Mouse (Mus musculus) cerebellum, adult 11 months (tissue): ENCODE data around the gene E130308A19Rik.
A peak's percentile ranks its signal among the peaks of the same experiment; 100 is the strongest.

Source experiments
- DNase-seq: peaks from one replicate; pipeline ENCODE4 v3.0.0; 2022

The E130308A19Rik gene

GRCm38 (mm10) chr4:59640720-59641119 is 14.7 kb downstream of the E130308A19Rik start:
- no peak for DNase-seq

DNA sequence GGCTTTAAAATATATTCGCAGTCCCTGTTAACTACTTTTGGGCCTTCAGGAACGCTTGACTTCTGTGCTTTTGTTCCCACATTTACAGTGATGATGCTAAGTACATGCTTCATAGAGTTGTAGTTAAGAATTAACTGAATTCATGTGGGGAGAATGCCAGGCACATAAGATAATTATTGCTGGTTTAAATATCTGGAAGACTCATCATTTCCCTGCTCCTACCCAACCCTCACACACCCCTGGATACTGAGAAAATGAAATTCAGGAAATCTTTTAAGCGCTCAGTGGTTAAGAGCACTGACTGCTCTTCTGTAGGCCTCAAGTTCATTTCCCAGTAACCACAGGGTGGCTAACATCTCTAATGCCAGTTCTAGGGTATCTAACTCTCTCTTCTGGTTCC is 16.0 kb downstream of the E130308A19Rik start:
- no peak for DNase-seq

DNA sequence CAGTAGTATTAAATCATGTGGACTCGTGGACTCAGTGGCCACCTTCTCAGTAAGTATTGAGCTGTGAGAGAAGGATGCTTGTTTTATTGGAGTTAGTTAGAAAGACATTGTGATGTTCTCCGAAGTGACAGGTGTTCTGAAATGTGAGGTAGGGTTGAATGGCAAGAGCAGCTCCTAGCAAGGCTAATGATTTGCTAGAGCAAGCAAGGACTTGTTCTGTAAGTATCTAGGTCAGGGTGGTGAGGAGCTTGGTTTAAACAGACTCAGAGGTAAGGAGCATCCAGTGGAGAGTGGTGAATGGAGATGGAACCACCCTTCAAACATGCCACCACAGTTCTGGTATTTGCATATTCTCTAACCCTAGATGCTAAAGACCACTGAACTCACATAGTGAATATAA is 16.6 kb downstream of the E130308A19Rik start:
- no peak for DNase-seq

DNA sequence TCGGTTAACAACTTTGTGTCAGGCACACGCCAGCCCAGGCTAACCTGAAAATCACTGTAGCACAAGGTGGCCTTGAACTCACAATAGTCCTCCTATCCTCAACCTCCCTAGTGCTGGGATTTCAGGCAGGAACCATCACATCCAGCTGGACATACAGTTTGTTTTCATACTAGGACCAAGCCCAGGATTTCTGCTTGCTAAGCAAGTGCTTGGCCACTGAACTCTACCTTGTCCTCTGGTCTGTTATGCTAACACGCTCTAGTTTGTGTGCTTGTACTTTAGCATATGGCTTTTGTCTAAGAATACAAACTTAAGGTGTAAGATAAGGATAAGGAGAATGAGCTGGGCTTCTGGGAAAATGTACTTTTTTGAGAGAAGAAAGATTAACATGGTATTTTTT is 18.4 kb downstream of the E130308A19Rik start:
- no peak for DNase-seq

GRCm38 (mm10) chr4:59644992-59645391 is 19.0 kb downstream of the E130308A19Rik start:
- no peak for DNase-seq

DNA sequence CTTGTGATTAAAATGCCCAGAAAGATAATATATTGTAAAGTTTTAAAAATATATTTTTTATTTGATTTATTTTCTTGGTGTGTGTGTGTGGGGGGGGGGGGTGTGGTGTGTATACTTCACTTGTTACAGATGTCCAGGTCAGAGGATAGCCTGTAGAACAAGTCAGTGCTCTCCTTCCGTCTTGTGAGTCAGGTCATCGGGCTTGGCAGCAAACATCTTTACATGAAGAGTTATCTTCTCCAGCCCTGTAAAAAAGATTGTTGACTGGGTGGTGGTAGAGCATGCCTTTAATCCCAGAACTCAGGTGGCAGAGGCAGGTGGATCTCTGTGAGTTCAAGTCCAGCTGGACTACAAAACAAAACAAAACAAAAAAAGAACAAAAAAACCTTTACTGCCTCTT is 19.6 kb downstream of the E130308A19Rik start:
- DNase-seq = no peak

- DNase-seq = no peak
Measured at GRCm38 (mm10) chr4:59646020-59646696, 20.1 kb downstream of the E130308A19Rik start.

DNA sequence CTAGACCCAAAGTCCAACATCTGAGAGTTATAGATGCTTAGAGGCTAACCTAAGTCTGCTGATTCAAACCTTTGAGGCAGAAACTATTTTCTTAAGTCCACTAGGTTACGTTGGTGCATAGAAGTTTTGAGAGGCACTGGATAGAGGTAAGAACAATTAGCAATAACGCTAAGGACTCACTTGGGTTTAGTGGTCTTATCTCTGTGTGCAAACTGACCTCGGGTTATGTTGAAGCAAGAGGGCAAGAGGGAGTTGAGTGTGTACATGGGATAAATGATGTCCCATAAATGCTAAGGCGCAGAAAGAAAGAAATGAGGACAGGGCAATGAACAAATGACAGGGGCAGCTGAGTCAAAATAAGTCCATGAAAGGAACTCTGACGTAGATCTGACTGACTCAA is 23.1 kb downstream of the E130308A19Rik start:
- no peak for DNase-seq

GRCm38 (mm10) chr4:59652166-59652681 is 26.2 kb downstream of the E130308A19Rik start:
- no peak for DNase-seq

DNA sequence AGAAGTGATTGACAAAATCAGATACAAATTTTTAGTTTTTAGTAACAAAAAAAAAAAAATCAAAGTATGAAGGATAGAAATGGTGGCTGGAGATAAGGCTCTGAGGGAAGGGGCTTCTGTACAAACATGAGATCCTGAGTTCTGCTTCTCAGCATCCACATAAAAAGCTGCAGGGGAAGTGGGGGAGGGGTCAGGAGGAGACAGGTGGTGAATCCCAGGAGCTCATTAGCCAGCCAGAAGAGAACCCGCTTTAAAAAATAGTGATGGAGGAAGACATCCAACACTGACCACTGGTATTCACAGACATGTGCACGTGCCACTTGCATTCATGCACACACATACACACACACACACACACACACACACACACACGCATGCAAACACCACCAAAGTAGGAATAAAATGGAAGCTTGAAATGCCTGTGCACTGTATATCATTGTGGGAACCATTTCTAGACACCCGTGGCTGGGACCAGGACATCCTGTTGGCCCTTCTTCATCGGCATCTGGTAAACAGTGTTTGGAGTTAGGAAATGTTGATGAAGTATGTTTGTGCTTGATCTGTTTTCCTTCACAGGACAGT is 30.1 kb downstream of the E130308A19Rik start:
- DNase-seq = peak; percentile 11

GRCm38 (mm10) chr4:59662163-59662562 is 36.2 kb downstream of the E130308A19Rik start:
- DNase-seq = no peak

- DNase-seq = no peak
Measured at GRCm38 (mm10) chr4:59663451-59663850, 37.4 kb downstream of the E130308A19Rik start.

DNA sequence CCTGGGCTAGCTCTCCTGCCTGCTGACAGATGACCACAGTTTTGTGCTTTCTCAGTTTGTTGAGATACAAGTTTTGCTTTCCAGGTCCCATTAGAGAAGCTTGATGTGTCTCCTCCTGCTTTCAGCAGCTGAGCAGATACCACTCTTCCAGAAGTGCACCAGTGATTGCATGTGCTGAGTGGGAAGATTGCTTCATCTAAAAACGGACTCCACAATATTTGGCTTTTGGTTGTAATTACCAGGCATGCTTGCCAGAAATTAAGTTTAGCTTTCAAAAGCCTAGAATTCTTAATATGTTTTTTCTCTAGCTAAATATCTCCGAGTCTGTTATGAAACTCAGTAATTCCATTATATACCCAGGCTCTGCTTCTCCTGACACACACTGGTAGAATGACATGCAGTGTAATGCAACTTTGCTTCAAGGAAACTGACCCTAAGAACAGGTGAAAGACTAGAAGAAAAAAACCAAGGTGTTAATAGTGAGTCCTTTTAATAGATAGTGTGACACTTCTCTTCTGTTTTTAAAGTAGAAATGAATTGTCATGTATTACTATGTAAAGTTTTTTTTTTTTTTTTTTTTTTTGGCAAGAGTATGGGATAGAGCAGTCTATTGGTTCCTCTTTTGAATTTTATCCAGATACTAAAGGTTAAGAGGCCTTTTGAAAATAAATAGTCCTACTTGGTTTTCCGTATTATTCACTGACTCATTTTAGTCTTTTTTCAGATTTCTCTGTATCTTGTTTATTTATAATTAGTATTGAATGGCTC is 40.7 kb downstream of the E130308A19Rik start:
- DNase-seq = no peak

GRCm38 (mm10) chr4:59668050-59668449 is 42.0 kb downstream of the E130308A19Rik start:
- no peak for DNase-seq

- no peak for DNase-seq
Measured at GRCm38 (mm10) chr4:59669131-59669530, 43.1 kb downstream of the E130308A19Rik start.

- no peak for DNase-seq
Measured at GRCm38 (mm10) chr4:59670015-59670414, 44.0 kb downstream of the E130308A19Rik start.

DNA sequence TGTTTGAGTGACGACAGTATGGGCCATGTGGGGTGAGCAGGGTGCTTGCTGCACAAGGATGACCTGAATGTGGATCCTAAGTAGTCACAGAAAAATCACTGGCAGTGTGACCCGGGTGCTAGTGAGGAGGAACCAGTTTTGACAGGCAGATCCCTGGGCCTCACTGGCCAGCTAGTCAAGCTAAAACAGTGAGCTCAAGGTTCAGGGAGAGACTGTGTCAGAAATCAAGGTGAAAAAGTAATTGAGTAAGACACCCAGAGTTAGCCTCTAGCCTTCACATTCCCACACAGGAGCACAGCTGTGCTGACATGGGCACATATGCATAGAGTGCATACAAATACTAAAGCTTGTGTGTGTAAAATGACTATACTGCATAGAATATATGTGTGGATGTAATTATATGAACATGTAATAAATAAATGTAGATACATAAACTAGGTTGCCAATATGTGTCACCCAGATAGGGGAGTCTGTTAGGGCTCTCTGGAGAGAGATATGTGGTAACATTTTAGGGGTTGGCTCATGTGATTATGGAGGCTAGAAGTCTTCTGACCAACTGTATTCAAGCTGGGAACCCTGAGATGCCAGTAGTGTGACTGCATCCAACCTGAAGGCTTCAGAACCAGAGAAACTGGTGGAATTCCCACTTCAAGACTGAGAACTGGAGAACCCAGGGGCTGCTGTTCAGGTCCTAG is 47.6 kb downstream of the E130308A19Rik start:
- no peak for DNase-seq

DNA sequence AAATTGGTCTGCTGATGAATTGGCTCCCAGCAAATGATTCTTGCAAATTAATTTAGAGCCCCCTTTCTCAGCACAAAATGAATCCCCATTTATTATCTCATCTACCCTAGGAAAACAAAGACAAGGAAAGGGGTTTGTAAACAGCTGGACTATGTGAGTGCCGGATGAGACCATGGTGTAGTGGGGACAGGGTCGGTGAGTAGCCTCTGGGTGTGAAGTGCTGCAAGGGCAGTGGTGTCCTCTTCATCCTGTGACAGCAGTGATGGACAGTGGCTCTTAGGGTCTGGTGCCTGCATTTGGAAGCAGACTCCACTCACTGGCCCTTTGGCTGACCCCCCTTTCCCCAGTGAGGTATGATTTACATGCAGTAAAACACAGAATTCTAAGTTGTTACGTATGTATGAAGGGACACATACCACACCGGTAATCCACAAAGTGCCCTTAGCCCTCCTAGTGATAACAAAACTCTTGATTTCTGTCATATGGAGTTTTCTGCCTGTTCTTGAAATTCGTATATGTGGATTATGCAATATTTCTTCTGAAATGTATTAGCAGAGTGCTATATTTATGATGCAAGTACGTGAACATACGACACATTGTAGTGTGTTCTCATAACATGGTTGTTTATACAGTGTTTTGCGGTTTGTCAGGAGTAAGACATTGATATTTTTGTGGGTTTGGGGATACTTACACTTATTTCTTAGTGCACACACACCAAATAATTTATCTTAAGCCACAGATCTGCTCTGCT is 49.1 kb downstream of the E130308A19Rik start:
- no peak for DNase-seq

DNA sequence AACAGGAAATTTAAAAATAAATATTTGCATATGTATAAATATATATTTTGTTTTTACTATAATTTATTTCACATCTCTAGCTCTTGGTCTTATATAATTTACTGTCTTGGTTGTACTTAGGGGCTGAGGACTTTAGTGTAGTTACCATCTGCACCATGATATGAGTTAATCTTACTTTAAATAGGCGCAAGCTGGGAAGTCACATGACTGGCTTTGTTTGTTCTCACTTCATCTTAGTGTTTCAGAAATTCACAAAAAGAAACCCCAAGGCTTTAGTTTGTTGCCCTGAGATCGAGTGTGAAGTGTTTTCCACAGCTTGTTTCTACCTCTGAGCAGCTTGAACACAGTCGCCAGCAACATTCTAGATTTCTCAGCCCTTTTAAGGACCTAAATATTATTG is 49.7 kb downstream of the E130308A19Rik start:
- no peak for DNase-seq

- no peak for DNase-seq
Measured at GRCm38 (mm10) chr4:59681383-59681782, 55.4 kb downstream of the E130308A19Rik start.

- DNase-seq = no peak
Measured at GRCm38 (mm10) chr4:59682491-59682890, 56.5 kb downstream of the E130308A19Rik start.

DNA sequence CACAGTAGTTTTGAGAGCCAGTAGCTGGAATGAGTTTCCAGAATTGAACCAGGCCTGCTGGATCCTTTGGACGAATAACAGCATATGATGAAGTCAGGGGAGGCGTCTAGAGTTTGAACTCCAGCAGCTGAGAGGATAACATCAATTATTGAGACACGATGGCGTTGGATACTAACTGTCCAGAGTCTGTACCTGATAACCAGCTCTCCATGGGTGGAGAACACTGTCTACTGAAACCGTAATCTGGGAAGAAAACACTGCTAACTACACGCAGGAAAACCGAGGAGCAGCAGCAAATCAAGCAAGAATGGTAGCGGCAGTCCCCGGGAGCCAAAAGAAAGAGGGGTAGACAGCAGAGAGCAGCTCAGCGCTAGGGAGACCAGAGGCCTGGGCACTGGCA is 56.9 kb downstream of the E130308A19Rik start:
- DNase-seq = no peak
